Mouse (Mus musculus) adrenal gland, adult 10 weeks (tissue): Measurements from ENCODE around the gene Fbxl18. TPM values are rescaled to one million over a fixed set of nuclear protein-coding genes. Genes with fewer than 3 reads are reported as not detected.

Source experiments
- polyA plus RNA-seq: library from polyadenylated mRNA; stranded (reverse); fragments of 350-450 nt; fragmentation: Illumina TruSeq; extraction: RNeasy Lipid Tissue Mini Kit (QIAGEN cat#74804); gene quantifications from one replicate; pipeline ENCODE4 v1.2.3, GENCODE M21; 2014; ENCODE audit warnings: low read depth, low replicate concordance

Fbxl18 gene
- polyA plus RNA-seq: 1.7 TPM

GRCm38 (mm10) chr5:142894918-142895613, at the start of gene Fbxl18:
Gene Fbxl18, minus strand, starts transcription at chr5:142895421.

GRCm38 (mm10) chr5:142906532-142907047, 11.4 kb upstream of the Fbxl18 start, which contains the start of gene Actb:
Gene Actb, minus strand, starts transcription at chr5:142906754.

GRCm38 (mm10) chr5:142817524-142818434, 77.4 kb downstream of the Fbxl18 start, which contains the start of gene Tnrc18:
Gene Tnrc18, minus strand, starts transcription at chr5:142817662.

Other genes starting within 250 kb of the Fbxl18 start
- 2.7 TPM for gene Slc29a4, start 202.9 kb downstream of the Fbxl18 start, polyA plus RNA-seq
- gene Tnrc18, start 77.8 kb downstream of the Fbxl18 start, polyA plus RNA-seq: 0.76 TPM
- 1,855 TPM for gene Actb, start 11.3 kb upstream of the Fbxl18 start, polyA plus RNA-seq
- gene Fscn1, start 64.9 kb upstream of the Fbxl18 start, polyA plus RNA-seq: 0.82 TPM
- gene Rnf216, start 217.6 kb upstream of the Fbxl18 start, polyA plus RNA-seq: 58.0 TPM